Mouse (Mus musculus) brain, embryonic 14.5 days (tissue): ENCODE measurements around the gene Cgref1.

Experiments
- CTCF ChIP-seq: fragments of 200-500 bp; IDR thresholded peaks from 2 replicates; pipeline ENCODE4 v1.5.1; 2012; ENCODE audit warnings: inconsistent platforms, mild to moderate bottlenecking, moderate library complexity, borderline replicate concordance; ENCODE audit not compliant: insufficient read depth, insufficient read length; ENCODE audit errors: extremely low read depth
- POLR2A ChIP-seq: fragments of 200-500 bp; IDR thresholded peaks from 2 replicates; pipeline ENCODE4 v1.6.1; 2012; ENCODE audit warnings: mild to moderate bottlenecking, inconsistent platforms, borderline replicate concordance; ENCODE audit not compliant: poor library complexity, insufficient read depth, insufficient read length, severe bottlenecking; ENCODE audit errors: extremely low read depth

- TF ChIP-seq POLR2A = no peak
- no peak for TF ChIP-seq CTCF
Observed at GRCm38 (mm10) chr5:30950451-30950850, 5.1 kb upstream of the Cgref1 start.
